Mouse (Mus musculus) MEL (cell line): ENCODE data around the gene Tmem69. TPM values are rescaled to one million over a fixed set of nuclear protein-coding genes. Genes with fewer than 3 reads are reported as not detected.

Experiments
- DNase-seq: peaks from one replicate; pipeline ENCODE4 v3.0.0; 2011; ENCODE audit warnings: low read depth, low spot score
- H3K27ac ChIP-seq: 2 replicates; pipeline ENCODE4 v1.5.1; 2012; ENCODE audit warnings: low read depth, mild to moderate bottlenecking, control low read depth, low read length, moderate library complexity; ENCODE audit not compliant: control insufficient read depth
- H3K27me3 ChIP-seq, 2 experiments: fragments of 150-350 bp in 1 of 2; sonication (generic) in 1 of 2; 2 replicates each; pipeline ENCODE4 v1.6.1; 2012; ENCODE audit warnings: low read length in 2 of 2, mild to moderate bottlenecking in 2 of 2, improper control_type of control experiment in 1 of 2, moderate library complexity in 1 of 2; ENCODE audit not compliant: insufficient read depth in 2 of 2, control insufficient read depth in 1 of 2
- H3K36me3 ChIP-seq, 2 experiments: 2 replicates each; pipeline ENCODE4 v1.6.1; 2012 to 2014; ENCODE audit warnings: low read length in 2 of 2, improper control_type of control experiment in 1 of 2, inconsistent platforms in 1 of 2, mild to moderate bottlenecking in 1 of 2; ENCODE audit not compliant: insufficient read depth in 2 of 2, control insufficient read depth in 1 of 2
- H3K4me1 ChIP-seq, 2 experiments: fragments of 150-350 bp in 1 of 2; sonication (generic) in 1 of 2; 2 replicates each; pipeline ENCODE4 v1.6.1; 2012; ENCODE audit warnings: low read length in 2 of 2, improper control_type of control experiment in 1 of 2, mild to moderate bottlenecking in 1 of 2; ENCODE audit not compliant: insufficient read depth in 2 of 2, control insufficient read depth in 1 of 2
- H3K4me3 ChIP-seq, 2 experiments: fragments of 150-350 bp in 1 of 2; sonication (generic) in 1 of 2; 2 replicates each; pipeline ENCODE4 v1.5.1; 2012; ENCODE audit warnings: low read depth in 2 of 2, low read length in 2 of 2, mild to moderate bottlenecking in 2 of 2, moderate library complexity in 2 of 2, control low read depth in 1 of 2, improper control_type of control experiment in 1 of 2; ENCODE audit not compliant: control insufficient read depth in 1 of 2, insufficient read depth in 1 of 2
- H3K79me2 ChIP-seq: 2 replicates; pipeline ENCODE4 v1.6.1; 2012; ENCODE audit warnings: mild to moderate bottlenecking, low read length, moderate library complexity; ENCODE audit not compliant: control insufficient read depth, poor library complexity, insufficient read depth
- H3K9ac ChIP-seq: 2 replicates; pipeline ENCODE4 v1.6.1; 2012; ENCODE audit warnings: low read depth, mild to moderate bottlenecking, control low read depth, low read length, moderate library complexity; ENCODE audit not compliant: control insufficient read depth, poor library complexity, severe bottlenecking
- H3K9me3 ChIP-seq: fragments of 150-350 bp; sonication (generic); replicated peaks from 2 replicates; pipeline ENCODE4 v1.6.1; 2012; ENCODE audit warnings: mild to moderate bottlenecking, low read length, improper control_type of control experiment, moderate library complexity; ENCODE audit not compliant: insufficient read depth
- BHLHE40 ChIP-seq: IDR thresholded peaks from 2 replicates; pipeline ENCODE4 v1.6.1; 2012; ENCODE audit warnings: low read depth, mild to moderate bottlenecking, inconsistent platforms, low read length, improper control_type of control experiment, borderline replicate concordance
- CHD1 ChIP-seq: IDR thresholded peaks from 2 replicates; pipeline ENCODE4 v1.6.1; 2012; ENCODE audit warnings: low read depth, mild to moderate bottlenecking, inconsistent platforms, low read length, improper control_type of control experiment
- CTCF ChIP-seq, 3 experiments: IDR thresholded peaks in 2 of 3; conservative IDR thresholded peaks in 1 of 3; 2 replicates each; pipeline ENCODE4 v1.5.1; 2011 to 2012; ENCODE audit warnings: low read length in 3 of 3, low read depth in 2 of 3, mild to moderate bottlenecking in 2 of 3, improper control_type of control experiment in 1 of 3, inconsistent platforms in 1 of 3, mixed read lengths in 1 of 3, moderate library complexity in 1 of 3; ENCODE audit not compliant: control insufficient read depth in 1 of 3, insufficient read depth in 1 of 3, poor library complexity in 1 of 3, severe bottlenecking in 1 of 3
- E2F4 ChIP-seq: IDR thresholded peaks from 2 replicates; pipeline ENCODE4 v1.6.1; 2011; ENCODE audit warnings: low read depth, low read length, improper control_type of control experiment, borderline replicate concordance
- ELF1 ChIP-seq: IDR thresholded peaks from 2 replicates; pipeline ENCODE4 v1.6.1; 2014; ENCODE audit warnings: low read depth, mild to moderate bottlenecking, inconsistent platforms, low read length, improper control_type of control experiment, moderate library complexity
- EP300 ChIP-seq, 2 experiments: IDR thresholded peaks; 2 replicates each; pipeline ENCODE4 v1.6.1; 2011; ENCODE audit warnings: improper control_type of control experiment in 2 of 2, low read length in 2 of 2, low read depth in 1 of 2, mild to moderate bottlenecking in 1 of 2
- ETS1 ChIP-seq: IDR thresholded peaks from 2 replicates; pipeline ENCODE4 v1.6.1; 2012; ENCODE audit warnings: low read depth, mild to moderate bottlenecking, inconsistent platforms, low read length, improper control_type of control experiment, moderate library complexity
- GABPA ChIP-seq: IDR thresholded peaks from 2 replicates; pipeline ENCODE4 v1.6.1; 2012; ENCODE audit warnings: low read depth, mild to moderate bottlenecking, inconsistent platforms, low read length, improper control_type of control experiment, moderate library complexity
- GATA1 ChIP-seq: IDR thresholded peaks from 2 replicates; pipeline ENCODE4 v1.6.1; 2011; ENCODE audit warnings: low read depth, low read length, improper control_type of control experiment
- HCFC1 ChIP-seq: IDR thresholded peaks from 2 replicates; pipeline ENCODE4 v1.6.1; 2012; ENCODE audit warnings: low read depth, mild to moderate bottlenecking, inconsistent platforms, low read length, improper control_type of control experiment, moderate library complexity
- JUND ChIP-seq: IDR thresholded peaks from 2 replicates; pipeline ENCODE4 v1.6.1; 2011; ENCODE audit warnings: low read depth, mild to moderate bottlenecking, improper control_type of control experiment, low read length
- KAT2A ChIP-seq: conservative IDR thresholded peaks from 2 replicates; pipeline ENCODE4 v1.6.1; 2012; ENCODE audit warnings: low read depth, low read length, improper control_type of control experiment, inconsistent platforms
- MAFK ChIP-seq: IDR thresholded peaks from 2 replicates; pipeline ENCODE4 v1.6.1; 2011; ENCODE audit warnings: low read depth, mild to moderate bottlenecking, low read length, improper control_type of control experiment, borderline replicate concordance
- MAX ChIP-seq: IDR thresholded peaks from 2 replicates; pipeline ENCODE4 v1.6.1; 2011; ENCODE audit warnings: low read length, improper control_type of control experiment
- MEF2A ChIP-seq: IDR thresholded peaks from 2 replicates; pipeline ENCODE4 v1.6.1; 2014; ENCODE audit warnings: low read depth, mild to moderate bottlenecking, inconsistent platforms, low read length, improper control_type of control experiment; ENCODE audit not compliant: poor library complexity, insufficient replicate concordance, severe bottlenecking; ENCODE audit errors: extremely low read depth
- MXI1 ChIP-seq: IDR thresholded peaks from 2 replicates; pipeline ENCODE4 v1.6.1; 2011; ENCODE audit warnings: mild to moderate bottlenecking, low read depth, low read length, improper control_type of control experiment
- MYB ChIP-seq: IDR thresholded peaks from 2 replicates; pipeline ENCODE4 v1.6.1; 2011; ENCODE audit warnings: mild to moderate bottlenecking, low read depth, low read length, improper control_type of control experiment
- MYC ChIP-seq: IDR thresholded peaks from 2 replicates; pipeline ENCODE4 v1.6.1; 2011; ENCODE audit warnings: low read depth, mild to moderate bottlenecking, low read length, improper control_type of control experiment, moderate library complexity
- NELFE ChIP-seq: IDR thresholded peaks from 2 replicates; pipeline ENCODE4 v1.6.1; 2011; ENCODE audit warnings: low read depth, low read length, improper control_type of control experiment
- NRF1 ChIP-seq: IDR thresholded peaks from 2 replicates; pipeline ENCODE4 v1.6.1; 2014; ENCODE audit warnings: low read depth, mild to moderate bottlenecking, inconsistent platforms, low read length, improper control_type of control experiment, moderate library complexity; ENCODE audit not compliant: poor library complexity, insufficient read depth, severe bottlenecking
- POLR2AphosphoS2 ChIP-seq: IDR thresholded peaks from 2 replicates; pipeline ENCODE4 v1.6.1; 2011; ENCODE audit warnings: low read length, improper control_type of control experiment
- POLR2AphosphoS5 ChIP-seq: IDR thresholded peaks from 2 replicates; pipeline ENCODE4 v1.6.1; 2012; ENCODE audit warnings: low read depth, borderline replicate concordance, mild to moderate bottlenecking, inconsistent platforms, low read length, moderate library complexity, mixed read lengths
- RAD21 ChIP-seq: IDR thresholded peaks from 2 replicates; pipeline ENCODE4 v1.6.1; 2011; ENCODE audit warnings: mild to moderate bottlenecking, low read depth, low read length, improper control_type of control experiment
- RCOR1 ChIP-seq: IDR thresholded peaks from 2 replicates; pipeline ENCODE4 v1.6.1; 2012; ENCODE audit warnings: low read depth, mild to moderate bottlenecking, inconsistent platforms, low read length, improper control_type of control experiment
- SIN3A ChIP-seq: IDR thresholded peaks from 2 replicates; pipeline ENCODE4 v1.6.1; 2012; ENCODE audit warnings: low read length, improper control_type of control experiment, inconsistent platforms
- TAL1 ChIP-seq: IDR thresholded peaks from 2 replicates; pipeline ENCODE4 v1.6.1; 2012; ENCODE audit warnings: mild to moderate bottlenecking, inconsistent platforms, low read length, moderate library complexity, mixed read lengths
- TBP ChIP-seq: IDR thresholded peaks from 2 replicates; pipeline ENCODE4 v1.8.0; 2011; ENCODE audit warnings: low read depth, low read length, improper control_type of control experiment
- TCF12 ChIP-seq: IDR thresholded peaks from 2 replicates; pipeline ENCODE4 v1.6.1; 2014; ENCODE audit warnings: low read depth, mild to moderate bottlenecking, inconsistent platforms, low read length, improper control_type of control experiment, moderate library complexity
- UBTF ChIP-seq: IDR thresholded peaks from 2 replicates; pipeline ENCODE4 v1.6.1; 2012; ENCODE audit warnings: low read depth, mild to moderate bottlenecking, inconsistent platforms, low read length, improper control_type of control experiment, moderate library complexity, borderline replicate concordance; ENCODE audit not compliant: insufficient read depth
- USF1 ChIP-seq: IDR thresholded peaks from 2 replicates; pipeline ENCODE4 v1.6.1; 2014; ENCODE audit warnings: low read depth, mild to moderate bottlenecking, inconsistent platforms, low read length, improper control_type of control experiment, moderate library complexity
- USF2 ChIP-seq, 2 experiments: IDR thresholded peaks; 2 replicates each; pipeline ENCODE4 v1.6.1; 2011 to 2012; ENCODE audit warnings: improper control_type of control experiment in 2 of 2, low read length in 2 of 2, borderline replicate concordance in 1 of 2, inconsistent platforms in 1 of 2, low read depth in 1 of 2, mild to moderate bottlenecking in 1 of 2; ENCODE audit not compliant: insufficient read depth in 1 of 2
- ZC3H11A ChIP-seq: IDR thresholded peaks from 2 replicates; pipeline ENCODE4 v1.6.1; 2012; ENCODE audit warnings: low read depth, mild to moderate bottlenecking, inconsistent platforms, low read length, improper control_type of control experiment
- ZMIZ1 ChIP-seq: IDR thresholded peaks from 2 replicates; pipeline ENCODE4 v1.6.1; 2012; ENCODE audit warnings: low read depth, mild to moderate bottlenecking, inconsistent platforms, low read length, improper control_type of control experiment, moderate library complexity
- ZNF384 ChIP-seq: IDR thresholded peaks from 2 replicates; pipeline ENCODE4 v1.6.1; 2012; ENCODE audit warnings: low read depth, mild to moderate bottlenecking, inconsistent platforms, low read length, improper control_type of control experiment
- polyA plus RNA-seq, 2 experiments: library from polyadenylated mRNA; stranded (reverse) in 1 of 2; unstranded in 1 of 2; fragments of >175 nt in 1 of 2; fragments of >200 nt in 1 of 2; gene quantifications; 2 replicates each; pipeline versions ENCODE4 v1.2.1 to v1.2.4; 2012; ENCODE audit warnings: low replicate concordance in 2 of 2, low read depth in 1 of 2; ENCODE audit not compliant: insufficient read length in 2 of 2, insufficient read depth in 1 of 2, missing spikeins in 1 of 2
- total RNA-seq: library from RNA; depleted of rRNA; stranded (reverse); fragments of 300-350 nt; gene quantifications from 2 replicates; pipeline ENCODE4 v1.2.3, GENCODE M21; 2012

Gene Tmem69
- total and polyA plus RNA-seq, 3 experiments = 7.8 to 153 (median 34.1) TPM

- peak; percentile 96 for DNase-seq
- Histone ChIP-seq H3K9ac (peak within 1 kb of the TSS; percentile 98), H3K9me3 (no peaks in the 10 kb centered on the region), H3K27me3 (no peaks in the 10 kb centered on the region), H3K79me2 (peaks cover 51% of the 10 kb centered on the region), H3K4me1 (0 out of 4 replicates have a peak, but pooled peaks cover 0 to 2% of the 10 kb centered on the region in 2 experiments), H3K27ac (peak within 1 kb of the TSS; percentile 99), H3K4me3 (peak within 1 kb of the TSS; percentile 82 to 97), H3K36me3 (peaks cover 0 to 24% of the 10 kb centered on the region in 2 experiments; a peak in 2 of 4 replicates)
- no peak for TF ChIP-seq CTCF (IDR thresholded peaks at IDR 0.05 in 2 of 3, conservative IDR thresholded peaks at IDR 0.05 in 1 of 3; ENCODE audit: control insufficient read depth in 1 of 3, insufficient read depth in 1 of 3, low read depth in 2 of 3, low read length in 3 of 3, poor library complexity in 1 of 3, severe bottlenecking in 1 of 3)
- 0 out of 2 replicates have a peak, but pooled peaks have one; percentile 44 for TF ChIP-seq MYB
- no peak for TF ChIP-seq BHLHE40
- TF ChIP-seq ELF1 = peak; percentile 68; the same call in 1 of the 2 replicates
- TF ChIP-seq NELFE = peak; percentile 80
- 0 out of 2 replicates have a peak, but pooled peaks have one; percentile 21 for TF ChIP-seq ZC3H11A
- TF ChIP-seq NRF1 = peak; percentile 95
- TF ChIP-seq MAX = peak; percentile 12
- no peak for TF ChIP-seq E2F4
- TF ChIP-seq POLR2AphosphoS2 = peak; percentile 33; the same call in 1 of the 2 replicates
- TF ChIP-seq JUND = no peak
- no peak for TF ChIP-seq RAD21
- no peak for TF ChIP-seq GATA1
- TF ChIP-seq TCF12 = peak; percentile 48; the same call in 1 of the 2 replicates
- TF ChIP-seq MEF2A = no peak
- no peak for TF ChIP-seq HCFC1
- no peak for TF ChIP-seq POLR2AphosphoS5
- TF ChIP-seq MYC = no peak
- TF ChIP-seq SIN3A = peak; percentile 47
- TF ChIP-seq MAFK = no peak
- 0 out of 2 replicates have a peak, but pooled peaks have one; percentile 28 for TF ChIP-seq RCOR1
- no peak for TF ChIP-seq TBP
- TF ChIP-seq ETS1 = no peak
- no peak for TF ChIP-seq TAL1
- TF ChIP-seq USF2 (IDR thresholded peaks at IDR 0.05; ENCODE audit: borderline replicate concordance in 1 of 2, insufficient read depth in 1 of 2, low read depth in 1 of 2, low read length in 2 of 2) = no peak
- no peak for TF ChIP-seq EP300 (IDR thresholded peaks at IDR 0.05; ENCODE audit: low read depth in 1 of 2, low read length in 2 of 2)
- no peak for TF ChIP-seq ZNF384
- TF ChIP-seq MXI1 = no peak; the same call in none of the 2 replicates
- TF ChIP-seq UBTF = 0 out of 2 replicates have a peak, but pooled peaks have one; percentile 34
- TF ChIP-seq ZMIZ1 = peak; percentile 78; the same call in 1 of the 2 replicates
- peak; percentile 47; the same call in 1 of the 2 replicates for TF ChIP-seq USF1
- 0 out of 2 replicates have a peak, but pooled peaks have one; percentile 70 for TF ChIP-seq CHD1
- TF ChIP-seq KAT2A = no peak
- peak; percentile 44; the same call in 1 of the 2 replicates for TF ChIP-seq GABPA
Observed at GRCm38 (mm10) chr4:116557306-116558121, 1.8 kb upstream of the Tmem69 start, which contains the start of gene Gpbp1l1. Gene Gpbp1l1 (plus strand): TSS chr4:116557658.
